Mouse (Mus musculus) forebrain, embryonic 15.5 days (tissue): ENCODE measurements at regions not wholly inside any gene's neighbourhood (a gene's known extent, or its start where the extent isn't known, plus 50 kb on each side); places are given as distances from the start of the nearest gene placed in this dataset.

Source experiments
- ATAC-seq: fragments of 200-750 bp; cut with Nextera tagmentation; replicated peaks from 2 replicates; pipeline ENCODE4 v1.8.0; 2017; ENCODE audit warnings: mild to moderate bottlenecking, moderate TSS enrichment, moderate library complexity
- H3K27ac ChIP-seq: fragments of 300-500 bp; sonication (generic); replicated peaks from 2 replicates; pipeline ENCODE4 v1.5.1; 2015; ENCODE audit warnings: mild to moderate bottlenecking, inconsistent platforms
- H3K27me3 ChIP-seq: fragments of 300-500 bp; sonication (generic); 2 replicates; pipeline ENCODE4 v1.6.1; 2015; ENCODE audit warnings: inconsistent platforms
- H3K36me3 ChIP-seq: fragments of 300-500 bp; sonication (generic); 2 replicates; pipeline ENCODE4 v1.6.1; 2015; ENCODE audit warnings: mild to moderate bottlenecking, inconsistent platforms
- H3K4me1 ChIP-seq: fragments of 300-500 bp; sonication (generic); 2 replicates; pipeline ENCODE4 v1.6.1; 2015; ENCODE audit warnings: inconsistent platforms
- H3K4me2 ChIP-seq: fragments of 300-500 bp; sonication (generic); replicated peaks from 2 replicates; pipeline ENCODE4 v1.6.1; 2015; ENCODE audit warnings: mild to moderate bottlenecking, inconsistent platforms
- H3K4me3 ChIP-seq: fragments of 300-500 bp; sonication (generic); 2 replicates; pipeline ENCODE4 v1.5.1; 2015; ENCODE audit warnings: mild to moderate bottlenecking, inconsistent platforms
- H3K9ac ChIP-seq: fragments of 300-500 bp; sonication (generic); replicated peaks from 2 replicates; pipeline ENCODE4 v1.6.1; 2015; ENCODE audit warnings: mild to moderate bottlenecking, inconsistent platforms
- H3K9me3 ChIP-seq: fragments of 300-500 bp; sonication (generic); 2 replicates; pipeline ENCODE4 v1.6.1; 2016; ENCODE audit warnings: inconsistent platforms
- WGBS: fragments of 180-500 bp; shearing (Covaris S2); methylation state at CpG from one replicate; pipeline ENCODE4 v1.1.7; 2015; ENCODE audit warnings: mixed read lengths; 5-methylcytosine and 5-hydroxymethylcytosine counted together

DNA sequence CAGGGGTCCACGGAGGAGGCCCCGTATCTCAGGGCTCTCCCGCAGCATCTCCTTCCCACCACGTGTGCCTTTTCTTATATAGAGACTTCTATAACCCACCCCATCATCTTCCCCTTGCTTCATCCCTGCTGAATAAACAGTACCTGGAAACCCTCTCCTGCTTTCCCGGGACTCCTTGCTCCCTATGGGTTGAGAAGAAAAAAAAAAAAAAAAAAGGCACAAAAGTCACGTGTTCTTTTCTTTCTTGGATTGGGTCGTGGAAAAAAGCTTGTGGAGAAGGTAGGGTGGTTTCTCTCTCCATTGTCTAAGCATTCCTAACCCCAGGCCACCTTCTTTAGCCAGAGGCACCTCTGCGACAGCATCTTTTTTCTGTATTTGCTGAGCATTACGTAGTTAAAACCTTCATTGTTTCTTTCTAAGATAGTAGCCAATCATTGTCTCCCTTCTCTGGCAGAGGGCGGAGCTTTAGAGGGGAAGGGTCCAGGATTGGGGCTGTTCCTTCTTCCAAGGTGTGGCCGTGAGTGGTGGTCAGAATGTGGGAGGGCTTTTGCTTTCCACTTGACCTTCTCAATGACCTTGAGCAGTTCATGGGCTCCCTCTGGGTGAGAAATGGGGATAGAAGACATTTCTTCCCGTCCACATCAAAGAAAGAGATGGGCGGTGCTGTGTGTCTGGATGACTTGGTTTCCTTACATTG is 78.7 kb upstream of the Mphosph6 start:
- no peak overlapping the region for H3K9ac ChIP-seq
- H3K4me3 ChIP-seq, result no peak overlapping the region
- H3K27me3 ChIP-seq, result no peaks in the 10 kb centered on the region
- no peak overlapping the region for H3K4me2 ChIP-seq
- 0 out of 2 replicates have a peak, but pooled peaks cover 3% of the 10 kb centered on the region for H3K9me3 ChIP-seq
- peaks cover 6% of the 10 kb centered on the region; the same call in 1 of the 2 replicates for H3K4me1 ChIP-seq
- H3K36me3 ChIP-seq, result no peaks in the 10 kb centered on the region
- no peak overlapping the region for H3K27ac ChIP-seq
- WGBS, result 54% methylated on average over 13 of the region's 13 CpGs
- ATAC-seq, result no peak

DNA sequence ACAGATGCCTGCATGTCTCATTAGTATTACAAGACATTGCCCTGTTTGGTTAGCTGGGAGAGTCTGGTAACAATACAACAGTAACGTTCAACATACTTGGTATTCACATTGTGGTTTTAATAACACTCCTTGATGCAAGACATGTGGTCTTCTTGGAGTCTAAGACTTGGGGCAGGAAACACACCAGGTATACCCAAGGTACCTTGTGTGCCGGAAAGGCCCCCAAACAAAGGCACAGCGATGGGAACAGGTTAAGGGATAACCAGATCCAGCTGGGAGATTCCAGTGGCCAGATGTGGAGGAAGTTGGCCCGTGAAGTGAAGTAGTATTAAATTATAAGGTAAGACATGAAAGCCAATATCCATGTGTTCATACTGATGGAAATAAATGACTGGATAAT is 71.9 kb upstream of the Mphosph6 start:
- no peak for ATAC-seq
- no peak overlapping the region for H3K4me3 ChIP-seq
- H3K4me2 ChIP-seq, result no peak overlapping the region
- H3K9me3 ChIP-seq, result 0 out of 2 replicates have a peak, but pooled peaks cover 3% of the 10 kb centered on the region
- H3K27ac ChIP-seq, result no peak overlapping the region
- 82% methylated on average over 4 of the region's 4 CpGs for WGBS
- no peak overlapping the region for H3K9ac ChIP-seq
- no peaks in the 10 kb centered on the region for H3K4me1 ChIP-seq
- H3K27me3 ChIP-seq, result no peaks in the 10 kb centered on the region
- no peaks in the 10 kb centered on the region for H3K36me3 ChIP-seq

DNA sequence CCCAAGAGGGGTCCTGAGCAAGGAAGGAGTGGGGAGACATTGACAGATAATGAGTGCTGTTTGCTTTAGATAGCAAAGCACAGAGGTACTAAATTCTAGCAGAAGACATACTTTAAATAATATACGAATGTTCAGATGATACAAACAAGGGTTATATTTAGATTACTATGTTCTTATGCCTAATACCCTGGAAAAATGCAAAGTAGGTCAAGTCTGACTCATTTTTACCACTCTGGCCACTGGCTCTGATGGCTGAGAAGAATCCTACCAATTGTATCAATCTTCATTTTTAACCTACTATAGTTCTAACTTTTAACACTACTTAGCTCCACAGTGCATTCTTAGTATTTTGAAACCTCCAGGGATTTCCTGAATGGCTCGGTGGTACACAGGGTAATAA is 65.4 kb upstream of the Mphosph6 start:
- Histone ChIP-seq H3K9ac (no peak overlapping the region), H3K27ac (no peak overlapping the region), H3K36me3 (no peaks in the 10 kb centered on the region), H3K4me1 (peaks cover 16% of the 10 kb centered on the region), H3K27me3 (no peaks in the 10 kb centered on the region), H3K4me2 (no peak overlapping the region), H3K4me3 (no peak overlapping the region), H3K9me3 (no peaks in the 10 kb centered on the region)
- ATAC-seq, result no peak
- 87% methylated on average over 2 of the region's 2 CpGs for WGBS

DNA sequence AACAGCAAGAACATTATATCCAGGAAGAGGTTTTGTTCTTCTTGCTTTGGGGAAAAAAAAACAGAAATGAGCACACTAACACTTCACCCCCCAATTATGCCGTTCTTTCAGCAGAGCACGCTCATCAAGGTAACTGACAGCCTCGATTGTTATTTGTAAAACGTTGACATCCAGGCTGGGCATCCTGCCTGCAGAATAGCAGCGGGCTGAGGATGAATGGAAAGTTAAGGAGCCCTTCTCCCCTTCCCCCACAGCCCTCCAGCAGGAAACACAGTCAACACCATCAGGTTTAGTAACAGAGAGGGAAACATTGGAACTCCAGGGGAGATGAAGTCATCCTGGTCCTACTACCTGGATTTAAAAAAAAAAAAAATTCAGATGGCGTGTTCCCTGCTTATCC is 63.3 kb upstream of the Mphosph6 start:
- Histone ChIP-seq H3K36me3 (no peaks in the 10 kb centered on the region), H3K9me3 (no peaks in the 10 kb centered on the region), H3K4me2 (no peak overlapping the region), H3K27ac (peak overlapping the region; percentile 69), H3K4me1 (peaks cover 18% of the 10 kb centered on the region), H3K4me3 (no peak overlapping the region), H3K9ac (no peak overlapping the region), H3K27me3 (no peaks in the 10 kb centered on the region)
- peak; percentile 75; the same call in 1 of the 2 replicates for ATAC-seq
- WGBS, result 7% methylated on average over 6 of the region's 6 CpGs

DNA sequence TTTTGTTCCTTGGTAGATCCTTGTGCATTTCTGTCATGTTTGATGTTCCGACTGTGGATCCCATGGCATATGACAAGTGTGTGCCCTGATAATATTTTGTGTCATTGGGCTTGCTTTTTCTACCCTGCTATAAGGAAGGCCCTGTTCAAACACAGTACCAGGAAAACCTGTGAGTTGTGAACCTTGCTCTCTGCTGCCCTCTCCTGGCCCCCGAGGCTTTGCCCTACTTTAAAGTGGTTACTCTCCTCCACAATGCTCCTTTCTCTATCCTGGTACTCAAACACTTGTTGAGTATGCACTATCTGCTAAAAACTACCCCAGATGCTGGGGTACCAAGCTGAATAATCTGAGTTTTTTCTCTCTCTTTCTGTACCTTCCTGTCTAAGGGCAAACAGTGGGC is 62.1 kb upstream of the Mphosph6 start:
- H3K4me3 ChIP-seq, result no peak overlapping the region
- no peak overlapping the region for H3K4me2 ChIP-seq
- WGBS, result 51% methylated on average over 2 of the region's 2 CpGs
- no peaks in the 10 kb centered on the region for H3K27me3 ChIP-seq
- H3K36me3 ChIP-seq, result no peaks in the 10 kb centered on the region
- H3K9me3 ChIP-seq, result no peaks in the 10 kb centered on the region
- no peak for ATAC-seq
- H3K9ac ChIP-seq, result no peak overlapping the region
- no peak overlapping the region for H3K27ac ChIP-seq
- H3K4me1 ChIP-seq, result peaks cover 25% of the 10 kb centered on the region

DNA sequence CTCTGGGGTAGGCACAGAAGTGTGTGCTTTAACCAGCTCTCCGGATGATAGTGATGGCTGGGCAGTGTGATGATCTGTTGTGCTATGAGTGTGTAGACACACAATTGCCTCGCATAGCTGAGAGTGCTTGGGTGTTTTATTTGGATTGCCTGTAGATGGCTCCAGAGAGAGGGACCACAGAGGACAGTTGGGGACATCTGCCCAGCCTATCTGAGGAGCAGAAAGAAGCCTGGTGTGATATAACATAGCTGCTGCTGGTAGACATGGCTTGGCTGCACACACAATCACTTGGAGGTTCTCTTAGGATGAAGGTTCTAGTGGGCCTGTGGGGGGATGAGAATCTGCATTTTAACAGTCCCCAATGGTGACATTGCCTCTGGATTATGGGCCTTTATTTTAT is 60.6 kb upstream of the Mphosph6 start:
- Histone ChIP-seq H3K36me3 (no peaks in the 10 kb centered on the region), H3K9ac (no peak overlapping the region), H3K4me1 (peaks cover 25% of the 10 kb centered on the region), H3K9me3 (no peaks in the 10 kb centered on the region), H3K4me3 (no peak overlapping the region), H3K4me2 (no peak overlapping the region), H3K27ac (no peak overlapping the region), H3K27me3 (no peaks in the 10 kb centered on the region)
- 68% methylated on average over 2 of the region's 2 CpGs for WGBS
- ATAC-seq, result no peak

DNA sequence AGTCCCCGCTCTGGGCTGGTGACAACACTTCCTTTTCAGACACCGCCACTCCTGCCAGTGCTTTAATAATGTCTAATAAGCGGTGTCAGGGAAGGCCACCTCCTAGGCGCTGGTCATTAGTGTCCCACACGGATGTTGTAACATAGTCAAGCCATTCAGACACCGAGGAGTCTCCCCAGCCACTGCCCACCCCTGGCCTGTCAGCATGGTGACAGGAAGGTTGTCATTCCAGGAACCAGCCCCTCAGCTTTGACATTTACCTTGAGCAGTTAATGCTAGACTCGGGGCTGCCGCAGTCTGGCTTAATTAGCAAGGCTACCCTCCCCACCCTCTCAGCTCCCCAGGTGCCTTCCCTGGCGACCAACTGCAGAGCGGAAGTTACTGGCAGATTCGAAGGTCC is 58.0 kb upstream of the Mphosph6 start:
- H3K27me3 ChIP-seq, result no peaks in the 10 kb centered on the region
- H3K9ac ChIP-seq, result no peak overlapping the region
- 6% methylated on average over 11 of the region's 11 CpGs for WGBS
- H3K4me2 ChIP-seq, result peak overlapping the region; percentile 27
- peaks cover 16% of the 10 kb centered on the region for H3K4me1 ChIP-seq
- no peaks in the 10 kb centered on the region for H3K36me3 ChIP-seq
- H3K27ac ChIP-seq, result no peak overlapping the region
- no peaks in the 10 kb centered on the region for H3K9me3 ChIP-seq
- H3K4me3 ChIP-seq, result no peak overlapping the region
- ATAC-seq, result no peak

DNA sequence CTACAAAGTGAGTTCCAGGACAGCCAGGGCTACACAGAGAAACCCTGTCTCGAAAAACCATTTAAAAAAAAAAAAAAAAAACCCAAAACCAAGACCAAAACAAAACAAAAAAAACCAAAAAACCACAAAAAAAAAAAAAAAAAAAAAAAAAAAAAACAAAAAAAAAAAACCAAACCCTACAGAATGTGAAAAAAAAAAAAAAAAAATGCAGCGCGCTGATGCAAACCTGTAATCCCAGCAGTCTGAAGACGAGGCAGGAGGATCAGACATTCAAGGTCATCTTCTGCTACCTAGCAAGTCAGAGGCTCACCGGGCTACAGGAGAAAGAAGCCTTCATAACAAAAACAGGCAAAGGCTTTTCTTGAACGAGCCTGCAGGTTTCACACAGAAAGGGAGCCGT is 57.4 kb upstream of the Mphosph6 start:
- H3K36me3 ChIP-seq, result no peaks in the 10 kb centered on the region
- WGBS, result 47% methylated on average over 7 of the region's 7 CpGs
- H3K9me3 ChIP-seq, result no peaks in the 10 kb centered on the region
- H3K9ac ChIP-seq, result no peak overlapping the region
- H3K4me1 ChIP-seq, result peaks cover 10% of the 10 kb centered on the region
- H3K4me2 ChIP-seq, result no peak overlapping the region
- H3K27me3 ChIP-seq, result no peaks in the 10 kb centered on the region
- H3K4me3 ChIP-seq, result no peak overlapping the region
- ATAC-seq, result no peak
- H3K27ac ChIP-seq, result no peak overlapping the region

DNA sequence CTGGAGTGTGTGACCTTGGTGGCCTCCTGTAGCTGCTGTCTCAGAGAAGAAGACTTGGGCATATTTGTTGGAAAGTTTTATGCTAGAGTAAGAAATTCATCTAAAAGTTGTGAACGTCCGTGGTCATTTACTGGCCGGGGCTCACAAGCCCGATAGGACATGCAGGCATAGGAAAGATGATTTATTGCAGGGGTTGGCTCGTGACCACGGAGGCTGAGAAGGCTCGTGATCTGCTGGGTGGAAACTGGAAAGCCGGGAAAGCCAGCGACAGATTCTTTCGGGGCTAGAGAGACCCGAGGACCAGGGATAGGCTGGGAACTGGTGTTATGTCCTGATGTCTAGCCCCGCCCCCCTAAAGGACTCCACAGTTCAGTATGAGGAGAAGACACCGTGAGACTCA is 54.4 kb upstream of the Mphosph6 start:
- no peak overlapping the region for H3K4me3 ChIP-seq
- peaks cover 9% of the 10 kb centered on the region for H3K4me1 ChIP-seq
- no peak overlapping the region for H3K9ac ChIP-seq
- H3K36me3 ChIP-seq, result no peaks in the 10 kb centered on the region
- H3K9me3 ChIP-seq, result no peaks in the 10 kb centered on the region
- no peak overlapping the region for H3K27ac ChIP-seq
- WGBS, result 87% methylated on average over 13 of the region's 13 CpGs
- no peak overlapping the region for H3K4me2 ChIP-seq
- H3K27me3 ChIP-seq, result no peaks in the 10 kb centered on the region
- ATAC-seq, result no peak

DNA sequence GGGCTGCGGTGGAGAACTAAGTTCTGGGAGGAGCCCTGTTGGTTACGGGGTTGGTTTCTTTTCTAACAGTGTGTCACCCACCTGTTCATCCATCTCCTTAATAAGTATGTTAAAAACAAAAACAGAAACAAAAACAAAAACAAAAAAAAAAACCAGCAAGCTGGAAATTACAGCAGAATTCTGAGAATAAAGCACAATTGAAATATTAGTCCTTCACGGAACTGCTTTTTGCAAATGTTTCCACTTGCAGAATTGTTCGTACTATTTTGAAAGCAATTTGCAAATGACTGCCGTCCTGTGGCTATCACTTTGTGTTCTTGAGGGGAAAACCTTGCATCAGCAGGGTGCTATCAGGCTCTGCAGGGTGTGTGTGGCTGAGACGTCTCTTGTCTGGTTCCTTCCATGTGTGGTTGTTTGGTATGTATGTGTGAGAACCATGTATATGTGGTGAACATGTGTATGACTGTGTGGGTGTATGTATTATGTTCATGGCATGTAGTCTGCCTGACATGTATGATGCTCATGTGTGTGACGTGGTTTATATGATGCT is 53.3 kb upstream of the Mphosph6 start:
- no peaks in the 10 kb centered on the region for H3K9me3 ChIP-seq
- 83% methylated on average over 7 of the region's 7 CpGs for WGBS

DNA sequence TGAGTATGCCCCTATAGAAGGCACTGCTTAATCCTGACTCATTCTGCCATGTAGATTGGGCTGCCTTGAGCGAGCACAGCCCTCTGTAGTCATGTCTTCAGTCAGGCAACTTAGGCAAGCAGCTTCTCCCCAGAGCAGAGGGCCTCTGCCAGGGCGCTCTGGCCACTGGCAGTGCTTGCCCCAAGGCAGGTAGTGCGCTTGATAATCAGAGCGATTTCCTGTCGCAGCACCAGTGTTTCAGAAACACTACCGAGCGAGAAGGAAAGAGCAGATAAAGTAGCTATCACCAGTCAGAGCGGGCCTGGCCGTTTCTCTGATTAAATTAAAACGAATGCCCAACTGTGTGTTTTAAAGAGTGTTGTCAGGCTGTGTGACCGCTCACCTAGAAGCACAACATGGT is 52.6 kb upstream of the Mphosph6 start:
- ATAC-seq, result no peak
- Histone ChIP-seq H3K27me3 (no peaks in the 10 kb centered on the region), H3K4me1 (peaks cover 2% of the 10 kb centered on the region; the same call in 1 of the 2 replicates), H3K4me2 (no peak overlapping the region), H3K4me3 (no peak overlapping the region), H3K9ac (no peak overlapping the region), H3K36me3 (no peaks in the 10 kb centered on the region), H3K9me3 (no peaks in the 10 kb centered on the region), H3K27ac (no peak overlapping the region)
- WGBS, result 90% methylated on average over 11 of the region's 11 CpGs

More for the DNA sequence above, 53.3 kb upstream of the Mphosph6 start:
- no peak for ATAC-seq
- Histone ChIP-seq H3K4me2 (no peak overlapping the region), H3K4me3 (no peak overlapping the region), H3K4me1 (peaks cover 8% of the 10 kb centered on the region), H3K36me3 (no peaks in the 10 kb centered on the region), H3K27ac (no peak overlapping the region), H3K9ac (no peak overlapping the region), H3K27me3 (no peaks in the 10 kb centered on the region)

DNA sequence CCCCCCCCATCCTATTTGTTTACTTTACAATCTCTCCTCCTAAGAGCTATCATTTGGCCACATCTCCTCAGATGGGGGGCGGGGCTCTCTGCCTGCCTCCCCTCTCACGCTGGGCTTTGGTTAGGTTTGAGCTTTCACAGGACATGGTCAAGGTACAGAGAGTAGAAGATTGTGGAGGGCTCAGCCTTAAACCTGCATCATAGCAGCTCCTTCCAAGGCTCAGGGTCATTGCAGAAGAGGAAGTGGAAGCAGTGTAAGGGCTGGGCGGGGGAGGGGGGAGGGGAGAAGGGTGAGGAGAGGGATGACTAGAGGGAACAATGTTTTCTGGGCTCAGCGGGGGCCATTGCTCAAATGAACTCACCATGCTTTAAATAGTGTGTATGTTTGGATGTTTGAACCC is 51.7 kb upstream of the Mphosph6 start:
- no peak for ATAC-seq
- no peaks in the 10 kb centered on the region for H3K9me3 ChIP-seq
- no peaks in the 10 kb centered on the region for H3K36me3 ChIP-seq
- no peak overlapping the region for H3K4me3 ChIP-seq
- no peaks in the 10 kb centered on the region for H3K27me3 ChIP-seq
- H3K27ac ChIP-seq, result no peak overlapping the region
- no peaks in the 10 kb centered on the region for H3K4me1 ChIP-seq
- H3K9ac ChIP-seq, result no peak overlapping the region
- WGBS, result 71% methylated on average over 4 of the region's 4 CpGs
- no peak overlapping the region for H3K4me2 ChIP-seq

DNA sequence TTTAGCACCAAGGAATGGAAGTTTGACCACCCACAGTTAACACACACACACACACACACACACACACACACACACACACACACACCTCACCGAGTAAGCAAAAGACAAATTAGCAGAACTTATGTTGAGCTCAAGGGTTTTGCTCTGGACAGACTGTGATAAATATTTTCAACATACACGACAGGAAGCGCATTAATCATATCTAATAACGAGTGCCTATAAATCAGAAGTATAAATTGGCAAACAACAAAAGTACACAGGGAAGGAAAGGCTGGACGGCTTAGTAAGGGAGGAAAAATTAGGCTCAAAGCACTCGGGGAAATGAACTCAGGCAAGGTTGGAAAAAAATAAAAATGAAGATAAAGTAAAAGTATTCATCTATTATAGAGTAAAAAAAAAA is 50.8 kb upstream of the Mphosph6 start:
- H3K4me3 ChIP-seq, result no peak overlapping the region
- 81% methylated on average over 6 of the region's 6 CpGs for WGBS
- H3K4me2 ChIP-seq, result no peak overlapping the region
- H3K4me1 ChIP-seq, result no peaks in the 10 kb centered on the region
- no peaks in the 10 kb centered on the region for H3K36me3 ChIP-seq
- no peak overlapping the region for H3K9ac ChIP-seq
- no peak overlapping the region for H3K27ac ChIP-seq
- ATAC-seq, result no peak
- no peaks in the 10 kb centered on the region for H3K9me3 ChIP-seq
- H3K27me3 ChIP-seq, result no peaks in the 10 kb centered on the region
